Mouse (Mus musculus): ENCODE results near the gene Tbx3.

GRCm38 (mm10) chr5:119628746-119629327, 41.6 kb upstream of the Tbx3 start:
- TF ChIP-seq TAL1 (IDR thresholded peaks at IDR 0.05; ENCODE audit: low read length), result no peak
- TF ChIP-seq GATA1 (IDR thresholded peaks at IDR 0.05; ENCODE audit: low read length), result no peak
